Mouse (Mus musculus) kidney, adult 2 months (tissue): ENCODE data around the gene Miip. TPM values are rescaled to one million over a fixed set of nuclear protein-coding genes. Genes with fewer than 3 reads are reported as not detected.

ENCODE experiments used
- DNase-seq: peaks from one replicate; pipeline ENCODE4 v3.0.0; 2021
- H3K27ac ChIP-seq: fragments of 200-500 bp; 2 replicates; pipeline ENCODE4 v1.5.1; 2012; ENCODE audit warnings: low read depth, low read length, control low read depth, inconsistent platforms; ENCODE audit not compliant: insufficient read depth
- H3K27me3 ChIP-seq: fragments of 200-500 bp; replicated peaks from 2 replicates; pipeline ENCODE4 v1.6.1; 2012; ENCODE audit warnings: mild to moderate bottlenecking, moderate library complexity, low read length, inconsistent platforms; ENCODE audit not compliant: control insufficient read depth, insufficient read depth
- H3K36me3 ChIP-seq: fragments of 200-500 bp; 2 replicates; pipeline ENCODE4 v1.6.1; 2012; ENCODE audit warnings: mild to moderate bottlenecking, moderate library complexity, low read length, inconsistent platforms; ENCODE audit not compliant: control insufficient read depth, insufficient read depth
- H3K4me1 ChIP-seq: fragments of 200-500 bp; 2 replicates; pipeline ENCODE4 v1.6.1; 2011; ENCODE audit warnings: low read length; ENCODE audit not compliant: control insufficient read depth, insufficient read depth
- H3K4me3 ChIP-seq: fragments of 200-500 bp; 2 replicates; pipeline ENCODE4 v1.5.1; 2011; ENCODE audit warnings: mild to moderate bottlenecking, low read depth, low read length, control low read depth; ENCODE audit not compliant: insufficient read depth
- CTCF ChIP-seq: fragments of 200-500 bp; conservative IDR thresholded peaks from 2 replicates; pipeline ENCODE4 v1.5.1; 2011; ENCODE audit warnings: low read depth, mild to moderate bottlenecking, control low read depth, low read length, moderate library complexity, mixed read lengths; ENCODE audit not compliant: insufficient read depth, insufficient read length
- POLR2A ChIP-seq: fragments of 200-500 bp; IDR thresholded peaks from one replicate; pipeline ENCODE4 v1.6.1; 2011; ENCODE audit warnings: low read depth, low read length, control low read depth
- WGBS: fragments of 180-500 bp; shearing (Covaris S2); methylation state at CpG from one replicate; pipeline ENCODE4 v1.1.7; 2018; 5-methylcytosine and 5-hydroxymethylcytosine counted together
- polyA plus RNA-seq: library from polyadenylated mRNA; depleted of rRNA; stranded (reverse); fragments of >200 nt; gene quantifications from 2 replicates; pipeline ENCODE4 v1.2.3, GENCODE M21; 2012; rRNA removed

Gene Miip
- polyA plus RNA-seq: 27.7 and 35.6 TPM in 2 replicates

DNA sequence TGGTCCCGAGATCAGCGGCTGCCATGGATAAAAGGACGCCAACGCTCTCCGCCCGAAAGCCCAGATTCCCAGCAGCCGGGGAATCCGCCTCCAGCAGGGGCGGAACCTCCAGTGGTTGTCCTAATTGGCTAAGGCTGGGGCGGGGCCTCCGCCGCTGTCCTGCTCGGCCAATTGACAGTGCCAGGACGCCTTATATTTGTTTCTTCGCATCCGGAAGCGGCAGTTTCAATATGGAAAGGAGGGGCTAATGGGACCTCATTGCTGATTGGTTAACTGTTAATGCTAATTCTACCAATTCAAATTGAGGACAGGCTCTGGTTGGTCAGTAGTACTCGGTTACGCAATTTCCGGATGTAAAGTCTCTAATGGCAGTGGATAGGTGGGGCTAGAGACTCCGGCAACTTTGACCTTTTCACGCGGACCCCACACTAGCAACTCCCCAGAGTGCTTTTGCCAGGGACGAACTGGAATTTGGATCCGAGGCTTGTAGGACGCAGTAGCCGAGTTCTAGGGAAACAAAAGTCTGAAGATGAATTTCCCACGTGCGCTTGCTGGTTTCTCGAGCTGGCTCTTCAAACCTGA is at the start of gene Miip, which contains the start of gene Fv1:
TSS of gene Miip (minus strand) at position 367 of the 582 bp plus-strand sequence.
TSS of gene Fv1 (plus strand) at position 530 of the 582 bp plus-strand sequence.
- no peaks in the 10 kb centered on the region for H3K36me3 ChIP-seq

DNA sequence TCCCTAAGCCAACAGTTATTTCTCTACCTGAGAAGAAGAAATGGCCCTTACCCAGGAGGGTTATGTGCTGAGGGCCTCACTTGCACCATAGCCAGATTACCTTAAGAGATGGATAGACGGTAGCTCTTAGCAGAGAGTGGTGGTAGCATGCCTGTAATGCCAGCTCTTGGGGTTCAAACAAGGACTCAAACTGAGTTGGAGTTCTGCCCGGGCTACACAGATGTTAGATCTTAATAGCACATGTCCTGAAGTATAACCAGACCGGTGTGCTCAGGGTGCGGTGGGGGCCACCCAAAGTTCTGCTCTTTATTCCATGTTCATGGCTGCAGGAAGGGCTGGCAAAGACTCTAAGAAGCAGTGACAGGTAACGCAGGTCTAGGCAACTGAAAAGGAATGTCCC is 40.9 kb upstream of the Miip start:
- H3K27me3 ChIP-seq: no peaks in the 10 kb centered on the region
- no peaks in the 10 kb centered on the region for H3K36me3 ChIP-seq
- no peak overlapping the region for H3K27ac ChIP-seq
- no peak for DNase-seq
- TF ChIP-seq POLR2A: no peak
- no peak for TF ChIP-seq CTCF
- H3K4me3 ChIP-seq: no peak overlapping the region
- no peaks in the 10 kb centered on the region for H3K4me1 ChIP-seq
- 89% methylated on average over 5 of the region's 5 CpGs for WGBS

More for the DNA sequence above, at the start of gene Miip, which contains the start of gene Fv1:
- peak; percentile 99 for DNase-seq
- Histone ChIP-seq H3K27ac (peak within 1 kb of the TSS; percentile 17; the same call in 1 of the 2 replicates), H3K4me3 (peak within 1 kb of the TSS; percentile 90), H3K4me1 (peaks cover 7% of the 10 kb centered on the region), H3K27me3 (no peaks in the 10 kb centered on the region)
- under 1% methylated on average over 30 of the region's 30 CpGs for WGBS
- TF ChIP-seq CTCF: no peak
- TF ChIP-seq POLR2A: peak; percentile 31

DNA sequence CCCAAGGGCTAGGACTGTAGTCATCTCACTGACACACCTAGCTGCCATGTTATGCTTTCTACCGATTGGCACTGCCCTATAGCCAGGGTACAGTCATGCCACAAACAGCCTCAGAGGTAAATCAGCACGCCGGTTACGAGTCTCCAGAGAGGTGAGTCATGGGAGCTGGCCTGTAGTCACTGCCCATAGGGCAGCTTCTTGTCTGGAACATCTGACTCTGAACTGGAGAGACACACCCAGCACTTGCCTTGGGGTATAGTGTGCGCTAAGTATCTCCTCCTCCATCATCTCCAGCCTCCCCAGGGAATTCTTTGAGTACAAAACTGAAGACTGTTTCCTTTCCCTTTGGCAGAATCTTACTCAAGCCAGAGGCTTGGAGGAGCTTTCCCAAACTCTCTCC is 37.6 kb upstream of the Miip start:
- H3K27me3 ChIP-seq: no peaks in the 10 kb centered on the region
- no peak overlapping the region for H3K27ac ChIP-seq
- 83% methylated on average over 5 of the region's 5 CpGs for WGBS
- H3K4me1 ChIP-seq: 0 out of 2 replicates have a peak, but pooled peaks cover 9% of the 10 kb centered on the region
- H3K36me3 ChIP-seq: no peaks in the 10 kb centered on the region; the same call in 1 of the 2 replicates
- DNase-seq: no peak
- no peak for TF ChIP-seq POLR2A
- no peak for TF ChIP-seq CTCF
- H3K4me3 ChIP-seq: no peak overlapping the region

DNA sequence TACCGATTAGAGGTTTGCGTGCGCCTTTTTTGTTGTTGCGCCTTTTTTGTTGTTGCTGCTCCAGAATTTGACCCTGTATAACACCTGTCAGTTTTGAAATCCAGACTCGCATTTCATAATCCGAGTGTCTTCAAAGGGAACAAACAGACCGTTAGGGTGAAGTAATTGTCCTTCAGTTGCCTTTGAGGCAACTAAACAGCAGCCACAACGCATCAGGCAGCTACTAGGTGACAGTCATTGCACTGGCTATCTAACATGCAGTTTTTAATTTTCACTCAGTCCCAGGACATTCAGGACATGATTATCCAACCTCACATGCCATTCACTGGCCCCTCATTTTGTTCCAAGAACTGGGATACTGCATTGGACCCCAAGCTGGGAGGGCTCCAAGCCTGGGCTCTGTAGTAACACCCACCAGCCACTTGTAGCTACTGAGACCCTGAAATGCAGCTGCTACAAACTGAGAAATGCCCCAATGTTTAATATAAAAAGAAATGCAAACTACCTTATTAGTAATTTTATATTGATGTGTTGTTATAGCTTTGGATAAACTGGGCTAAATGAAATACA is 36.6 kb upstream of the Miip start:
- H3K27ac ChIP-seq: peak overlapping the region; percentile 4; the same call in 1 of the 2 replicates
- 0 out of 2 replicates have a peak, but pooled peaks cover 9% of the 10 kb centered on the region for H3K4me1 ChIP-seq
- TF ChIP-seq CTCF (no peak), POLR2A (no peak)
- WGBS: under 1% methylated on average over 8 of the region's 8 CpGs
- H3K4me3 ChIP-seq: peak overlapping the region; percentile 79
- no peaks in the 10 kb centered on the region; the same call in 1 of the 2 replicates for H3K36me3 ChIP-seq
- no peak for DNase-seq
- H3K27me3 ChIP-seq: no peaks in the 10 kb centered on the region

DNA sequence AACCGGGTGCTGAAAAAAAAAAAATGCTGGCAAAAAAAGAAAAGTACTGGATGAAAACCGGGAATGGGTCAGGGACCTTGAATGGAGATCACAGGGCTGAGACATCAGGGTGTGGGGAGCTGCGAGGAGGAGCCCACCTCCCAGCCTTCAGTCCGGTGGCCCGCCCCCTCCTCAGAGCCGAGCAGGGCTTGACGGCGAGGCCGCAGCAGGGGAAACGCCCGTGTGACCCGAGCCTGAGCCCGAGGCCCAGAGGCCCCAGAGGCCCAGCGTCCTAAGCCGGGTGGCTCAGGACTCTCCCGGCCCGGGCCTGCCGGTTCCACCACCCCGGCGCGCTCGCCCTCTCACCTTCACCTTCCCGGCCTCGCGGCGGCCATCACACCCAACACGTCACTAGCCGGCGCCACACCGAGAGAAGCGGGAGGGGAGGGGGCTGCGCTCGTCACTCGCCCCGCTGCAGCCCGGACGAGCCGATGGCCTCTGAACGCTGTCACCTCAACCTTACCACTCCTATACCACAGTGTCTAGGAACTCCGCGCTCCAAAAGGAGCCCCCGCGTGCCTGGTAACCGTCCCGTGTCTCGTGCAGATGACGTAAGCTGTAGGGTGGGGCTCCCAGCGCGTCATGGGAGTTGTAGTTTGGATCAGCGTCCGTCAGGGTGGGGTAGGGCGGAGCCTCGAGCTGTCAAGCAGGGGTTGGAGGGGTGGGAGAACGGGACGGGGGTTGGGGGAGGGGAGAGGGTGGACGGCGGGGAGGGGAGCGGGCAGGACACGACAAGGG is 35.9 kb upstream of the Miip start, which contains the start of gene Mfn2:
TSS of gene Mfn2 (minus strand) at position 392 of the 777 bp plus-strand sequence.
- DNase-seq: peak; percentile 95
- Histone ChIP-seq H3K4me1 (0 out of 2 replicates have a peak, but pooled peaks cover 9% of the 10 kb centered on the region), H3K27me3 (no peaks in the 10 kb centered on the region), H3K4me3 (peak within 1 kb of the TSS; percentile 79), H3K27ac (peak within 1 kb of the TSS; percentile 97), H3K36me3 (no peaks in the 10 kb centered on the region; the same call in none of the 2 replicates)
- WGBS: under 1% methylated on average over 52 of the region's 59 CpGs
- TF ChIP-seq POLR2A: no peak
- no peak for TF ChIP-seq CTCF

DNA sequence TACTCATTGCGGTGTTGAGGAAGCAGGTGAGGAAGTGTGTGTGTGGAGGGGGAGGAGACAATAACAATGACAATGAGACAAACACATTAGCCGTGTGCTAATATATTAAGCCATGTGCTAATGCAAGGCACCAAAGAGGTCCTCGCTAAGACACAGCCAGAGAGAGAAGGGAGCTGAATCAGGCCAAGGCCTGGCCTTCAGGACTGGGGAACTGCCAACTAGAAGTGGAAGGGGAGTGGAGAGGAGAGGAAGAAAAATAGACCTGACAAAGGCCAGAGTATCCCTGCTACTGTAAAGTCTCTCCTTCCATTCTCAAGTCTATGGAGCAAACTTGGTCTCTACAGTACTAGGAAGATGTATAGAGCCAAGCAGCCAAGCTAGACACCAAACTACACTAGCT is 35.0 kb upstream of the Miip start:
- 35% methylated on average over 3 of the region's 3 CpGs for WGBS
- H3K27ac ChIP-seq: peak overlapping the region; percentile 97

More for the DNA sequence above, 35.0 kb upstream of the Miip start:
- TF ChIP-seq POLR2A (no peak), CTCF (no peak)
- DNase-seq: no peak
- Histone ChIP-seq H3K4me1 (0 out of 2 replicates have a peak, but pooled peaks cover 9% of the 10 kb centered on the region), H3K36me3 (no peaks in the 10 kb centered on the region; the same call in none of the 2 replicates), H3K4me3 (peak overlapping the region; percentile 79), H3K27me3 (no peaks in the 10 kb centered on the region)
